Mouse (Mus musculus) kidney, adult 2 months (tissue): ENCODE results near the gene Gm29427.

Experiments used
- CTCF ChIP-seq: fragments of 200-500 bp; conservative IDR thresholded peaks from 2 replicates; pipeline ENCODE4 v1.5.1; 2011; ENCODE audit warnings: low read depth, mild to moderate bottlenecking, control low read depth, low read length, moderate library complexity, mixed read lengths; ENCODE audit not compliant: insufficient read depth, insufficient read length
- POLR2A ChIP-seq: fragments of 200-500 bp; IDR thresholded peaks from one replicate; pipeline ENCODE4 v1.6.1; 2011; ENCODE audit warnings: low read depth, low read length, control low read depth

GRCm38 (mm10) chr1:130731741-130732337 lies 16.2 kb upstream of the Gm29427 start, which contains the start of gene AA986860:
- no peak for TF ChIP-seq CTCF
- no peak for TF ChIP-seq POLR2A
